Mouse (Mus musculus): Measurements from ENCODE around the gene Fbxl8.

DNA sequence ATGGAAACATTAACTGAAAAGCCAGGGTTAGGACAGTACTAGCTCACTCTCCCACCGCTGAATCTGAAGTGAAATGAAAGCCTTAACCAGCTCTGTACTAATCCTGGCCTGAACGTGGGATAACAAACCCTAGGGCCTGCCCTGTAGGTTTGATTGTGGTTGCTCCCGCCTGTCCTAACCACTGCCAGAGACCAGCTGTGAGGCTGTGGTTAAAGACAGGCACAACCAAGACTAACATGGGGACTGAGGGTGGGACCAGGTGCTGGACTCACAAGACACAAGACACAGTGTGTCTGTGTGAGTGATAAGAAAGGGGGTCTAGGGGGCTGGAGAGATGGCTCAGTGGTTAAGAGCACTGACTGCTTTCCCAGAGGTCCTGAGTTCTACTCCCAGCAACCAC, 16.1 kb downstream of the Fbxl8 start:
- TF ChIP-seq CTCF (IDR thresholded peaks at IDR 0.05; ENCODE audit: low read depth) (no peak), EP300 (optimal IDR thresholded peaks at IDR 0.05) (no peak)
